Comparison of ENCODE assay signal across 27 mouse cellular contexts in genomic region chr19:57256666-57257065, GRCm38 (mm10). TPM values are rescaled to one million over a fixed set of nuclear protein-coding genes. Genes with fewer than 3 reads are reported as not detected.
DNase-seq lines count a peak whose midpoint lies in the region; ATAC-seq and TF ChIP-seq lines count a peak whose summit lies in the region.
"Had no signal": no experiment of that assay in that cellular context is flagged by ENCODE, and none has a peak within 500 bp of the region (broad histone marks: within the 10 kb centered on the region; RNA-seq: fewer than 3 reads in every experiment).

No protein-coding gene starts in this region.

- peak overlapping the region; percentile 25; the same call in 1 of the 2 replicates for H3K27ac ChIP-seq in heart, embryonic 11.5 days (ENCODE audit: low read depth, low read length)
- peak overlapping the region; percentile 32 for H3K27ac ChIP-seq in liver, embryonic 16.5 days (ENCODE audit: low read length)
- no peak overlapping the region for H3K27ac ChIP-seq in midbrain, embryonic 10.5 days (replicated peaks)
- no peak overlapping the region for H3K27ac ChIP-seq in midbrain, postnatal 0 days (ENCODE audit: low read depth, low read length)
- no peak overlapping the region for H3K27ac ChIP-seq in forebrain, postnatal 0 days (ENCODE audit: low read depth, low read length)
- H3K27ac ChIP-seq: forebrain, embryonic 13.5 days; hindbrain, embryonic 12.5 days; hindbrain, postnatal 0 days; intestine, embryonic 15.5 days; liver, embryonic 12.5 days; lung, embryonic 15.5 days; neural tube, embryonic 13.5 days had no signal

- no peaks in the 10 kb centered on the region for H3K27me3 ChIP-seq in heart, embryonic 11.5 days (ENCODE audit: control insufficient read depth, insufficient read depth, low read length)
- no peaks in the 10 kb centered on the region for H3K27me3 ChIP-seq in liver, embryonic 16.5 days (ENCODE audit: control insufficient read depth, insufficient read depth, low read depth, low read length)
- peaks cover 24% of the 10 kb centered on the region for H3K27me3 ChIP-seq in midbrain, embryonic 10.5 days (ENCODE audit: low read depth, poor library complexity, severe bottlenecking)
- no peaks in the 10 kb centered on the region for H3K27me3 ChIP-seq in midbrain, postnatal 0 days (ENCODE audit: insufficient read depth, low read length)
- no peaks in the 10 kb centered on the region for H3K27me3 ChIP-seq in forebrain, postnatal 0 days (ENCODE audit: insufficient read depth, low read length)
- H3K27me3 ChIP-seq: forebrain, embryonic 13.5 days; hindbrain, embryonic 12.5 days; intestine, embryonic 15.5 days; liver, embryonic 12.5 days; lung, embryonic 15.5 days; neural tube, embryonic 13.5 days had no signal

- intact Hi-C loops in heart, postnatal 36 days (cut with DNase I) = no loop called here

- no peaks in the 10 kb centered on the region for H3K36me3 ChIP-seq in heart, embryonic 11.5 days (ENCODE audit: control insufficient read depth, insufficient read depth, low read length)
- no peaks in the 10 kb centered on the region for H3K36me3 ChIP-seq in liver, embryonic 16.5 days (ENCODE audit: control insufficient read depth, insufficient read depth)
- no peaks in the 10 kb centered on the region for H3K36me3 ChIP-seq in midbrain, embryonic 10.5 days
- no peaks in the 10 kb centered on the region for H3K36me3 ChIP-seq in midbrain, postnatal 0 days (ENCODE audit: insufficient read depth, low read length)
- H3K36me3 ChIP-seq in forebrain, postnatal 0 days (ENCODE audit: insufficient read depth) = no peaks in the 10 kb centered on the region
- H3K36me3 ChIP-seq: hindbrain, embryonic 12.5 days; intestine, embryonic 15.5 days; liver, embryonic 12.5 days; lung, embryonic 15.5 days; neural tube, embryonic 13.5 days had no signal

- H3K9ac ChIP-seq in heart, embryonic 11.5 days (ENCODE audit: low read depth, low read length) = 0 out of 2 replicates have a peak overlapping the region, but pooled peaks have one; percentile 10
- no peak overlapping the region for H3K9ac ChIP-seq in liver, embryonic 16.5 days (ENCODE audit: low read depth, low read length)
- no peak overlapping the region for H3K9ac ChIP-seq in midbrain, postnatal 0 days (replicated peaks; ENCODE audit: low read length, poor library complexity, severe bottlenecking)
- H3K9ac ChIP-seq in forebrain, postnatal 0 days = no peak overlapping the region
- H3K9ac ChIP-seq: forebrain, embryonic 13.5 days; hindbrain, embryonic 12.5 days; intestine, embryonic 15.5 days; liver, embryonic 12.5 days; lung, embryonic 15.5 days; neural tube, embryonic 13.5 days had no signal

- peaks cover 16% of the 10 kb centered on the region; the same call in 1 of the 2 replicates for H3K4me1 ChIP-seq in heart, embryonic 11.5 days (ENCODE audit: control insufficient read depth, insufficient read depth, low read length)
- no peaks in the 10 kb centered on the region; the same call in 1 of the 2 replicates for H3K4me1 ChIP-seq in liver, embryonic 16.5 days (ENCODE audit: control insufficient read depth, low read depth, low read length)
- H3K4me1 ChIP-seq in midbrain, embryonic 10.5 days = peaks cover 10% of the 10 kb centered on the region
- 0 out of 2 replicates have a peak, but pooled peaks cover 4% of the 10 kb centered on the region for H3K4me1 ChIP-seq in midbrain, postnatal 0 days (ENCODE audit: insufficient read depth, low read length)
- H3K4me1 ChIP-seq in forebrain, postnatal 0 days (ENCODE audit: insufficient read depth) = no peaks in the 10 kb centered on the region
- H3K4me1 ChIP-seq: hindbrain, embryonic 12.5 days; intestine, embryonic 15.5 days; neural tube, embryonic 13.5 days had no signal

- H3K4me2 ChIP-seq in heart, embryonic 11.5 days = no peak overlapping the region
- no peak overlapping the region for H3K4me2 ChIP-seq in liver, embryonic 16.5 days (ENCODE audit: low read depth, low read length)
- no peak overlapping the region for H3K4me2 ChIP-seq in midbrain, postnatal 0 days (ENCODE audit: low read depth, low read length, poor library complexity, severe bottlenecking)
- no peak overlapping the region for H3K4me2 ChIP-seq in forebrain, postnatal 0 days (ENCODE audit: low read depth)
- H3K4me2 ChIP-seq: forebrain, embryonic 13.5 days; hindbrain, embryonic 12.5 days; intestine, embryonic 15.5 days; liver, embryonic 12.5 days; lung, embryonic 15.5 days; neural tube, embryonic 13.5 days had no signal

- no peak for TF ChIP-seq CTCF in midbrain, postnatal 0 days (IDR thresholded peaks at IDR 0.05)
- no peak for TF ChIP-seq CTCF in forebrain, postnatal 0 days (IDR thresholded peaks at IDR 0.05; ENCODE audit: low read depth)

- no peak overlapping the region for H3K4me3 ChIP-seq in heart, embryonic 11.5 days (ENCODE audit: low read depth, low read length)
- no peak overlapping the region for H3K4me3 ChIP-seq in liver, embryonic 16.5 days (ENCODE audit: low read depth, low read length)
- H3K4me3 ChIP-seq in midbrain, embryonic 10.5 days = no peak overlapping the region
- H3K4me3 ChIP-seq in midbrain, postnatal 0 days (ENCODE audit: low read depth, low read length) = no peak overlapping the region
- H3K4me3 ChIP-seq in forebrain, postnatal 0 days (ENCODE audit: low read depth, low read length) = no peak overlapping the region
- H3K4me3 ChIP-seq: forebrain, embryonic 13.5 days; hindbrain, embryonic 12.5 days; intestine, embryonic 15.5 days; liver, embryonic 12.5 days; lung, embryonic 15.5 days; neural tube, embryonic 13.5 days had no signal

- DNase-seq in heart, postnatal 36 days = no peak
- no peak for DNase-seq in liver
- DNase-seq in midbrain, embryonic 10.5 days (ENCODE audit: low spot score) = peak; percentile 24
- no peak for DNase-seq in midbrain, postnatal 0 days (ENCODE audit: low spot score)
- DNase-seq in forebrain, postnatal 0 days = no peak
- DNase-seq: adrenal gland, adult 2 months; adrenal gland, postnatal 36 days; B cell, adult 2 months; cerebellum, adult 2 months; cerebellum, postnatal 14 days; gastrocnemius, postnatal 25 days; heart, postnatal 14 days; kidney, adult 9 months; kidney, postnatal 14 days; layer of hippocampus, adult 9-11 months; thymus, adult 2 months; thymus, postnatal 36 days had no signal

- ATAC-seq in heart, embryonic 11.5 days (replicated peaks; ENCODE audit: insufficient number of reproducible peaks, low FRiP score, low TSS enrichment) = no peak
- no peak for ATAC-seq in liver, embryonic 16.5 days (ENCODE audit: low read depth)
- ATAC-seq in midbrain, postnatal 0 days (ENCODE audit: low FRiP score) = no peak
- ATAC-seq in forebrain, postnatal 0 days = no peak
- ATAC-seq: activated CD4-positive, CD25-positive, alpha-beta regulatory T cell, adult 4 months; forebrain, embryonic 13.5 days; hindbrain, postnatal 0 days; liver, embryonic 12.5 days had no signal

- H3K9me3 ChIP-seq in heart, embryonic 11.5 days (replicated peaks; ENCODE audit: control insufficient read depth, low read length) = no peaks in the 10 kb centered on the region
- H3K9me3 ChIP-seq in liver, embryonic 16.5 days (replicated peaks; ENCODE audit: control insufficient read depth, low read length) = no peaks in the 10 kb centered on the region
- H3K9me3 ChIP-seq in midbrain, embryonic 10.5 days (replicated peaks) = no peaks in the 10 kb centered on the region
- no peaks in the 10 kb centered on the region for H3K9me3 ChIP-seq in midbrain, postnatal 0 days (ENCODE audit: low read length)
- no peaks in the 10 kb centered on the region for H3K9me3 ChIP-seq in forebrain, postnatal 0 days (ENCODE audit: low read length)
- H3K9me3 ChIP-seq: forebrain, embryonic 13.5 days; hindbrain, embryonic 12.5 days; intestine, embryonic 15.5 days; liver, embryonic 12.5 days; lung, embryonic 15.5 days; neural tube, embryonic 13.5 days had no signal

- 45% methylated on average over 9 of the region's 9 CpGs for WGBS in heart, embryonic 11.5 days (ENCODE audit: insufficient replicate concordance)
- WGBS in liver, embryonic 16.5 days (ENCODE audit: insufficient replicate concordance) = 48% methylated on average over 9 of the region's 9 CpGs
- WGBS in midbrain, embryonic 10.5 days = 53% methylated on average over 9 of the region's 9 CpGs
- 29% methylated on average over 9 of the region's 9 CpGs for WGBS in midbrain, postnatal 0 days
- WGBS in forebrain, postnatal 0 days = 38% methylated on average over 9 of the region's 9 CpGs

RNA-seq across cellular contexts. Expression of gene Ablim1, which starts 58.1 kb away (rescaled TPM):
- 45.8 and 52.1 TPM in 2 replicates for polyA plus RNA-seq in heart, embryonic 11.5 days (2014; fragmentation: Nextera tagmentation; extraction: Ambion mirVana)
- 100 to 1,000 TPM; 423 to 468 TPM for total RNA-seq in heart, postnatal 36 days (2021)
- 9.0 and 12.4 TPM in 2 replicates for polyA plus RNA-seq in liver, embryonic 16.5 days (2015; fragmentation: Nextera tagmentation; extraction: Ambion mirVana)
- polyA plus RNA-seq in midbrain, embryonic 10.5 days (2016; fragmentation: Nextera tagmentation; extraction: Ambion mirVana) = 17.8 and 22.2 TPM in 2 replicates
- 81.2 and 104 TPM in 2 replicates for total RNA-seq in midbrain, postnatal 0 days (2014; rRNA removed)
- 50.7 and 53.2 TPM in 2 replicates for polyA plus RNA-seq in midbrain, postnatal 0 days (2015; fragmentation: Nextera tagmentation; extraction: Ambion mirVana)
- total RNA-seq in forebrain, postnatal 0 days (2014; rRNA removed) = 76.9 and 78.5 TPM in 2 replicates
- 46.2 and 47.8 TPM in 2 replicates for polyA plus RNA-seq in forebrain, postnatal 0 days (2015; fragmentation: Nextera tagmentation; extraction: Ambion mirVana)

Comparison
In these comparisons a context has a peak if more than half of its experiments do, and no peak if none do; other contexts are left out.
1. H3K27ac ChIP-seq: peak in heart, embryonic 11.5 days (single experiment) and liver, embryonic 16.5 days (single experiment); none in midbrain, embryonic 10.5 days (single experiment), midbrain, postnatal 0 days (single experiment) and forebrain, postnatal 0 days (single experiment).